Mouse (Mus musculus): Measurements from ENCODE around the gene A630023A22Rik.

Gene A630023A22Rik

GRCm38 (mm10) chr14:34085731-34086130 is 16.8 kb downstream of the A630023A22Rik start, which contains the start of gene Anxa8:
TSS of gene Anxa8 (plus strand) at chr14:34085981.
- no peak for DNase-seq

GRCm38 (mm10) chr14:34080321-34080997 is 22.1 kb downstream of the A630023A22Rik start:
- DNase-seq = peak; percentile 78

- no peak for DNase-seq
Measured at GRCm38 (mm10) chr14:34078293-34078692, 24.3 kb downstream of the A630023A22Rik start.

GRCm38 (mm10) chr14:34077222-34077621 is 25.3 kb downstream of the A630023A22Rik start:
- no peak for DNase-seq

- peak; percentile 23 for DNase-seq
Measured at GRCm38 (mm10) chr14:34075346-34075745, 27.2 kb downstream of the A630023A22Rik start.

GRCm38 (mm10) chr14:34071665-34072064 is 30.9 kb downstream of the A630023A22Rik start:
- no peak for DNase-seq

GRCm38 (mm10) chr14:34052516-34052915 is 50.0 kb downstream of the A630023A22Rik start, which contains the start of gene Antxrl:
TSS of gene Antxrl (plus strand) at chr14:34052707.
- no peak for DNase-seq

- DNase-seq = no peak
Measured at GRCm38 (mm10) chr14:34050101-34050779, 52.3 kb downstream of the A630023A22Rik start.

GRCm38 (mm10) chr14:34043341-34043740 is 59.2 kb downstream of the A630023A22Rik start:
- DNase-seq = no peak

GRCm38 (mm10) chr14:34041241-34041640 is 61.3 kb downstream of the A630023A22Rik start:
- no peak for DNase-seq

- DNase-seq = no peak
Measured at GRCm38 (mm10) chr14:34033841-34034610, 68.5 kb downstream of the A630023A22Rik start.

GRCm38 (mm10) chr14:34026710-34027109 is 75.8 kb downstream of the A630023A22Rik start:
- DNase-seq = no peak

- no peak for DNase-seq
Measured at GRCm38 (mm10) chr14:34016938-34017337, 85.6 kb downstream of the A630023A22Rik start.

GRCm38 (mm10) chr14:34016381-34016780 is 86.2 kb downstream of the A630023A22Rik start, which contains the start of gene Gm5460:
TSS of gene Gm5460 (plus strand) at chr14:34016758.
- no peak for DNase-seq

GRCm38 (mm10) chr14:34015063-34015462 is 87.5 kb downstream of the A630023A22Rik start, which contains the start of gene Gm30083:
TSS of gene Gm30083 (minus strand) at chr14:34015182.
- DNase-seq = no peak

- no peak for DNase-seq
Measured at GRCm38 (mm10) chr14:34002358-34002757, 100.2 kb downstream of the A630023A22Rik start.

- no peak for DNase-seq
Measured at GRCm38 (mm10) chr14:34001445-34001844, 101.1 kb downstream of the A630023A22Rik start.
